Comparison of ENCODE assay signal across 8 mouse cellular contexts in genomic region chr7:132712044-132712708, GRCm38 (mm10).
DNase-seq lines count a peak whose midpoint lies in the region; ATAC-seq and TF ChIP-seq lines count a peak whose summit lies in the region.

No protein-coding gene starts in this region.

- 0 out of 2 replicates have a peak overlapping the region, but pooled peaks have one; percentile 2 for H3K27ac ChIP-seq in heart, embryonic 11.5 days (ENCODE audit: low read depth, low read length)
- peak overlapping the region; percentile 69 for H3K27ac ChIP-seq in cortical plate, adult 2 months (ENCODE audit: insufficient read depth, low read length)
- H3K27ac ChIP-seq in intestine, embryonic 16.5 days (ENCODE audit: low read length): peak overlapping the region; percentile 54
- H3K27ac ChIP-seq in midbrain, embryonic 11.5 days (ENCODE audit: low read depth, low read length): no peak overlapping the region

- no peak overlapping the region for H3K4me3 ChIP-seq in heart, embryonic 11.5 days (ENCODE audit: low read depth, low read length)
- H3K4me3 ChIP-seq in cortical plate, adult 2 months (ENCODE audit: insufficient read depth, low read length): no peak overlapping the region
- no peak overlapping the region for H3K4me3 ChIP-seq in intestine, embryonic 16.5 days (ENCODE audit: low read length)
- H3K4me3 ChIP-seq in midbrain, embryonic 11.5 days (ENCODE audit: low read depth, low read length): no peak overlapping the region

- 38% methylated on average over 16 of the region's 16 CpGs for WGBS in heart, embryonic 11.5 days (ENCODE audit: insufficient replicate concordance)
- 25% methylated on average over 16 of the region's 16 CpGs for WGBS in intestine, embryonic 16.5 days
- WGBS in midbrain, embryonic 11.5 days: 51% methylated on average over 16 of the region's 16 CpGs

- H3K27me3 ChIP-seq in heart, embryonic 11.5 days (ENCODE audit: control insufficient read depth, insufficient read depth, low read length): no peaks in the 10 kb centered on the region
- no peaks in the 10 kb centered on the region for H3K27me3 ChIP-seq in intestine, embryonic 16.5 days (replicated peaks; ENCODE audit: control insufficient read depth, insufficient read depth, low read length)
- no peaks in the 10 kb centered on the region for H3K27me3 ChIP-seq in midbrain, embryonic 11.5 days (ENCODE audit: control insufficient read depth, insufficient read depth, low read length)

- ATAC-seq in heart, embryonic 11.5 days (replicated peaks; ENCODE audit: insufficient number of reproducible peaks, low FRiP score, low TSS enrichment): no peak; the same call in 1 of the 2 replicates
- ATAC-seq in intestine, embryonic 16.5 days: peak; percentile 55
- peak; percentile 30; the same call in 1 of the 2 replicates for ATAC-seq in midbrain, embryonic 11.5 days (ENCODE audit: low FRiP score)

- DNase-seq in heart, postnatal 36 days: no peak
- DNase-seq in midbrain, embryonic 11.5 days (ENCODE audit: low spot score, missing footprints): no peak
- DNase-seq in urinary bladder, postnatal 4 days (ENCODE audit: low spot score in 2 of 2): no peak
- DNase-seq in frontal cortex, postnatal 36 days (ENCODE audit: low spot score in 2 of 2): no peak
- no peak for DNase-seq in left cerebral cortex, adult 18-20 months (ENCODE audit: low spot score in 2 of 2)

- intact Hi-C loops in heart, postnatal 36 days (cut with DNase I): loop anchor here (2.0 to 10.0 kb wide), 3 partner anchors 37 to 137 kb away; partner anchors contain the start of genes Fam53b and Oat

- H3K9ac ChIP-seq in heart, embryonic 11.5 days (ENCODE audit: low read depth, low read length): peak overlapping the region; percentile 62; the same call in 1 of the 2 replicates
- H3K9ac ChIP-seq in intestine, embryonic 16.5 days (ENCODE audit: low read depth, low read length): peak overlapping the region; percentile 53
- H3K9ac ChIP-seq in midbrain, embryonic 11.5 days (ENCODE audit: low read length): no peak overlapping the region

- no peak for TF ChIP-seq CTCF in cortical plate, adult 2 months (IDR thresholded peaks at IDR 0.05; ENCODE audit: extremely low read depth, insufficient read depth, low read length)

- H3K4me2 ChIP-seq in heart, embryonic 11.5 days: no peak overlapping the region
- no peak overlapping the region for H3K4me2 ChIP-seq in intestine, embryonic 16.5 days (ENCODE audit: low read depth, low read length)
- no peak overlapping the region for H3K4me2 ChIP-seq in midbrain, embryonic 11.5 days

- TF ChIP-seq POLR2A in cortical plate, adult 2 months (IDR thresholded peaks at IDR 0.05; ENCODE audit: extremely low read depth, insufficient read depth, low read length): no peak

- no peaks in the 10 kb centered on the region for H3K9me3 ChIP-seq in heart, embryonic 11.5 days (replicated peaks; ENCODE audit: control insufficient read depth, low read length)
- no peaks in the 10 kb centered on the region for H3K9me3 ChIP-seq in intestine, embryonic 16.5 days (ENCODE audit: control insufficient read depth, low read length)
- no peaks in the 10 kb centered on the region for H3K9me3 ChIP-seq in midbrain, embryonic 11.5 days (ENCODE audit: control insufficient read depth, low read length)

- H3K36me3 ChIP-seq in heart, embryonic 11.5 days (ENCODE audit: control insufficient read depth, insufficient read depth, low read length): no peaks in the 10 kb centered on the region; the same call in 1 of the 2 replicates
- H3K36me3 ChIP-seq in intestine, embryonic 16.5 days (ENCODE audit: control insufficient read depth, insufficient read depth, low read length): peaks cover 4% of the 10 kb centered on the region; the same call in 1 of the 2 replicates
- peaks cover 4% of the 10 kb centered on the region; the same call in 1 of the 2 replicates for H3K36me3 ChIP-seq in midbrain, embryonic 11.5 days (ENCODE audit: control insufficient read depth, insufficient read depth, low read length)

- H3K4me1 ChIP-seq in heart, embryonic 11.5 days (ENCODE audit: control insufficient read depth, insufficient read depth, low read length): peaks cover 42% of the 10 kb centered on the region
- H3K4me1 ChIP-seq in cortical plate, adult 2 months (ENCODE audit: control insufficient read depth, insufficient read depth, low read length): peaks cover 12% of the 10 kb centered on the region
- H3K4me1 ChIP-seq in intestine, embryonic 16.5 days (ENCODE audit: control insufficient read depth, insufficient read depth, low read length): peaks cover 37% of the 10 kb centered on the region
- H3K4me1 ChIP-seq in midbrain, embryonic 11.5 days (ENCODE audit: control insufficient read depth, insufficient read depth, low read length): no peaks in the 10 kb centered on the region; the same call in 1 of the 2 replicates
